Mouse (Mus musculus) G1E (cell line): ENCODE results near the gene Bbs2.

Experiments used
- CTCF ChIP-seq: IDR thresholded peaks from 2 replicates; pipeline ENCODE4 v1.5.1; 2012; ENCODE audit warnings: low read depth, low read length, inconsistent platforms, mixed read lengths
- GATA1 ChIP-seq: IDR thresholded peaks from 2 replicates; pipeline ENCODE4 v1.6.1; 2012; ENCODE audit warnings: borderline replicate concordance, low read length, inconsistent platforms, mixed read lengths
- GATA2 ChIP-seq: IDR thresholded peaks from 2 replicates; pipeline ENCODE4 v1.6.1; 2012; ENCODE audit warnings: low read depth, low read length, inconsistent platforms, borderline replicate concordance
- POLR2AphosphoS5 ChIP-seq: IDR thresholded peaks from 2 replicates; pipeline ENCODE4 v1.6.1; 2012; ENCODE audit warnings: low read depth, low read length, inconsistent platforms; ENCODE audit not compliant: insufficient replicate concordance
- TAL1 ChIP-seq: conservative IDR thresholded peaks from 2 replicates; pipeline ENCODE4 v1.6.1; 2012; ENCODE audit warnings: low read depth, low read length, inconsistent platforms, mixed read lengths

DNA sequence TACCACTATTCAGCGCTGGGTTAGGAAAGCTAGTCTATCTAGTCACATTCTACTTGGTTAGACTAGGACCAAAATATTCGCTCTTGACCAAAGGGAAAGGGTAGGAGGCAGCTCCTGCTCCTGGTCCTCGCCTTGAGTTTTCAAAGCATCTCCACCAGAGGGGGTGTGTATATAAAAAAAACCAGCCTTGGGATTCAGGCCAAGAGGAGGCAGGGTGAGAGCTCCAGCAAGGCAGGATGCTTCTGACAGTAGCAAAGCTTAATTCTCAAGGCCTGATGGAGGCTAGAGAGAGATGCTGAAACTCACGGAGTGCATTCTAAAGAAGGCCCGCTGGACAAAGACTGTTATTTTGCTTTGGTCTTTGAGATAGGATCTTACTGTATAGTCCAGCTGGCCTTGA is 5.4 kb upstream of the Bbs2 start:
- TF ChIP-seq CTCF (no peak), TAL1 (no peak), GATA2 (no peak), POLR2AphosphoS5 (no peak), GATA1 (no peak)
